Mouse (Mus musculus) duodenum, adult 2 months (tissue): ENCODE measurements around the gene Zcchc14. TPM values are rescaled to one million over a fixed set of nuclear protein-coding genes. Genes with fewer than 3 reads are reported as not detected.

Experiments
- polyA plus RNA-seq: library from polyadenylated mRNA; depleted of rRNA; stranded (reverse); fragments of >200 nt; gene quantifications from 2 replicates; pipeline ENCODE4 v1.2.3, GENCODE M21; 2012; ENCODE audit warnings: low replicate concordance; rRNA removed

The Zcchc14 gene
- 14.3 and 22.5 TPM in 2 replicates for polyA plus RNA-seq

DNA sequence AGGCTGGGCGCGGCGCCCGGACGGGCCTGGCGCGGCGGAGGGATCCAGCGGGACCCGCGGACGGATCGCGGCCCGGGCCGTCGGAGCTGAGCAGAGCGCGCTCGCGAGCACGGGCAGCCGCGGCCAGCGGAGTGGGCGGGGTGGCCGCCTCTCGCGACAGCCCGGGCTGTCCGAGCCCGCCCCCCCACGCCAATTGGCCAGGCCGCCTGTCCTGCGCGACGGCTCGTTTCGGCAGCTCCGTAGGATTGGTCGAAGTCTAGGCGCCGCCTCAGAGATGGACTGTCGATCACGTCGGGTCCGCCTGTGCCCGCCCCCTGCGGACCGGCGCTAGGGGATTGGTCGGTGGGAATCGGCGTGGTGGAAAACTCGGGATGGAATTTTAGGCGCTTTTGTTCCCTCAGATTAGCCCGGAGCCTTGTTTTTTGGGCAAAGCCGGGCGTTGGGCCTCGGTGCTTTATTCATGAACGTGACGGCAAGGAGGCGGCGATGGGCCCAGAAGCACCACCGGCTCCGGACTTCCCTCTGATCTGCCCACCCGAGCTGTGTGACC, at the start of gene Zcchc14:
Gene Zcchc14, minus strand, starts transcription at position 128 of the 550 bp plus-strand sequence.

DNA sequence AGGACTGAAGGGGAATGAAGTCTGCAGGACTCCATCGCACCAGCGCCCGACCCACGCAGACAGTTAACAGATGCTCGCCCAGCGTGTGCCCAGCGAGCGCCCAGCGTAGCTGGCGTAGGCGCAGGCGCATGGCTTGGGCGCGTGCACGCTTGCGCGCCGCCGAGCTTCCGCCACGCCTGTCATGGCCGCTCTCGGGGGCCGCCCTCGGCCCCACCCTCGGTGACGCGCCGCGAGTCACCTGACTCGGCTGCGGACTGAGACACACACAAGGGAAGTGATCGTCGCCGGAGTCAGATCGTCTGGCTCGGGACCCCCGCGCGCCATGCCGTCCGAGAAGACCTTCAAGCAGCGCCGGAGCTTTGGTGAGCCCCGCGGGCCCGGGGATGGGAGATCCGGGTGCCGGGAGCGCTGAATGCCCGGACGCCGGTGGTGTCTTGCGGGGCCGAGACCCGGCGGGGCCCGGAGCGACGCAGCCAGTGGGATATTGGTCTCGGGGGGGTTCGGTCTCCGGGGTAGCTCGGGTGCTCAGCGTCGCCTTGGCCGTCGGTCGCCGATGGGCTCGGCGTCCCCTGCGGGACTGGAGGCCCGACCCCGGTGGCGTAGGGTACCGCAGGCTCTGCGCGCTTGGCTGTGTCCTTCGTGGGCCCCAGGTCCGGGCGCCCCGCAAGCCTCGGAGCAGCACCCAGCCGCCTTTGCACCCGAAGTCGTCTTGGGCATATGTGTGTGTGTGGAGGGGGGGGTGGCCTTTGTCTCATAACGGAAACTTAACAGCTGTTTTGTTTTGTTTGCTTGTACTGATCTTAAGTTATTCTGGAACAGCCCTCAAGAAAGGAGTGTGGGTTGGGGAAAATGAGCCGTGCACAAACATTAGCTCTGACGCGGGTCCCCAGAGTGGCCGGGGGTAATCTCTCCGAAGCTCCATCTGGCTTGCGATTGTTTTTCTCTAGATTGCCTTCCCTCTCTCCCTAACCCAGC, 62.2 kb downstream of the Zcchc14 start, which contains the start of gene Map1lc3b:
Gene Map1lc3b, plus strand, starts transcription at position 159 of the 975 bp plus-strand sequence.

DNA sequence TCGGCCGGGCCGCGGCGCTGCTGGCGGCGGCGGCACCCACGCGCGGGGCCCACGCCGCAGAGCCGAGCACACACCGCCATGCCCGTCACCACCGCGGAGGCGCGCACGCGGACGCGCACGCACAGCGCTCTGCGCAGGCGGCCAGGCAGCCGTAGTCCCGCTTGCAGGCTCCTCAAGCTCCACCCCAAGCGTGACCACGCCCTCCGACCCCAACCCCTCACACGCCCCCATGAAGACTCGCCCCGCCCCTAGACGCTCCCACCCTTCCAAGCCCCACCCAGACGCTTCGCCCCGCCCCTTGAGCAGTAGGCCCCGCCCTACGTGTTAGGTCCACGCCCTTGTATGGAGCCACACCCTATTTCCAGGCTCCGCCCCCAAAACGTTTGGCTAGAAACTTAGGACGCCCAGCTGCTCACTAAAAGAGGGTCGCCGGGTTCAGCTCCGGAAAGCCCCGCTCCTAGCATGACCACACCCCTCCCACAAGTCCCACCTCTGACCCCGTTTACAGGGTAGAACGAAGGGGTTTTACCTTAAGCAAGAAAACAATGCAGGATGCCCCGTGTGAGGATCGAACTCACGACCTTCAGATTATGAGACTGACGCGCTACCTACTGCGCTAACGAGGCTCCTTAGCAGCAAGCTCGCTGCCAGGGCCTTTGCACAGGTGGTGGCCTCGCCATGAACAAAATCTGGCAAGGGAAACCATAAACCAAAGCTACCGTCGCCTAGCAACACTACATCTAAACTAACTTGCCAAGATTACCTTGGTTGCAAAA, 73.8 kb downstream of the Zcchc14 start, which contains the start of gene Fbxo31:
Gene Fbxo31, minus strand, starts transcription at position 131 of the 776 bp plus-strand sequence.

Other genes starting within 250 kb of the Zcchc14 start
- not detected in 2 replicates for gene 1700018B08Rik, start 108.6 kb downstream of the Zcchc14 start, polyA plus RNA-seq
- 12.8 and 25.7 TPM in 2 replicates for gene Fbxo31, start 74.1 kb downstream of the Zcchc14 start, polyA plus RNA-seq
- 56.1 and 70.4 TPM in 2 replicates for gene Map1lc3b, start 62.5 kb downstream of the Zcchc14 start, polyA plus RNA-seq
- 0.47 and 0.57 TPM in 2 replicates for gene Jph3, start 76.7 kb upstream of the Zcchc14 start, polyA plus RNA-seq
- gene Klhdc4, start 176.7 kb upstream of the Zcchc14 start, polyA plus RNA-seq, result 8.1 and 11.5 TPM in 2 replicates